9 mouse cellular contexts compared by ENCODE assay signal in genomic region chr12:79890887-79891286, GRCm38 (mm10).
A peak's percentile ranks its signal among the peaks of the same experiment; 100 is the strongest.
DNase-seq lines count a peak whose midpoint lies in the region; ATAC-seq and TF ChIP-seq lines count a peak whose summit lies in the region.
"Had no signal": no experiment of that assay in that cellular context is flagged by ENCODE, and none has a peak within 500 bp of the region (broad histone marks: within the 10 kb centered on the region; RNA-seq: fewer than 3 reads in every experiment).

No protein-coding gene starts in this region.

- no peaks in the 10 kb centered on the region for H3K36me3 ChIP-seq in embryonic facial prominence, embryonic 10.5 days (replicated peaks)
- no peaks in the 10 kb centered on the region for H3K36me3 ChIP-seq in kidney, adult 2 months (ENCODE audit: control insufficient read depth, insufficient read depth, low read length)
- no peaks in the 10 kb centered on the region for H3K36me3 ChIP-seq in neural tube, embryonic 11.5 days (ENCODE audit: control insufficient read depth, insufficient read depth, low read length)
- no peaks in the 10 kb centered on the region for H3K36me3 ChIP-seq in thymus, adult 2 months (ENCODE audit: control insufficient read depth, insufficient read depth, low read length)
- H3K36me3 ChIP-seq: midbrain, embryonic 13.5 days had no signal

- H3K4me2 ChIP-seq in neural tube, embryonic 11.5 days (ENCODE audit: low read depth), result no peak overlapping the region
- H3K4me2 ChIP-seq: midbrain, embryonic 13.5 days had no signal

- WGBS in embryonic facial prominence, embryonic 10.5 days, result 9% methylated on average over 4 of the region's 4 CpGs
- 68% methylated on average over 4 of the region's 4 CpGs for whole genome bisulfite sequencing in kidney, adult 2 months
- WGBS in neural tube, embryonic 11.5 days, result 12% methylated on average over 4 of the region's 4 CpGs
- WGBS in thymus, adult 2 months, result 83% methylated on average over 4 of the region's 4 CpGs

- no peak for TF ChIP-seq POLR2A in kidney, adult 2 months (IDR thresholded peaks at IDR 0.05; ENCODE audit: low read depth, low read length)
- TF ChIP-seq POLR2A in thymus, adult 2 months (IDR thresholded peaks at IDR 0.05; ENCODE audit: control insufficient read depth, extremely low read depth, insufficient read depth, low read length, poor library complexity), result no peak

- H3K4me3 ChIP-seq in embryonic facial prominence, embryonic 10.5 days, result no peak overlapping the region
- no peak overlapping the region for H3K4me3 ChIP-seq in kidney, adult 2 months (ENCODE audit: insufficient read depth, low read depth, low read length)
- H3K4me3 ChIP-seq in neural tube, embryonic 11.5 days (ENCODE audit: low read depth, low read length), result no peak overlapping the region
- H3K4me3 ChIP-seq in thymus, adult 2 months (ENCODE audit: control insufficient read depth, insufficient read depth, low read length), result no peak overlapping the region
- H3K4me3 ChIP-seq: midbrain, embryonic 13.5 days had no signal

- H3K9me3 ChIP-seq in embryonic facial prominence, embryonic 10.5 days, result no peaks in the 10 kb centered on the region
- H3K9me3 ChIP-seq in neural tube, embryonic 11.5 days (ENCODE audit: control insufficient read depth, low read length), result no peaks in the 10 kb centered on the region
- H3K9me3 ChIP-seq: midbrain, embryonic 13.5 days had no signal

- H3K27ac ChIP-seq in embryonic facial prominence, embryonic 10.5 days (replicated peaks), result peak overlapping the region; percentile 83
- H3K27ac ChIP-seq in kidney, adult 2 months (ENCODE audit: insufficient read depth, low read depth, low read length), result no peak overlapping the region
- no peak overlapping the region for H3K27ac ChIP-seq in neural tube, embryonic 11.5 days (ENCODE audit: low read depth, low read length)
- no peak overlapping the region for H3K27ac ChIP-seq in thymus, adult 2 months (ENCODE audit: control insufficient read depth, insufficient read depth, low read length)
- H3K27ac ChIP-seq: midbrain, embryonic 13.5 days had no signal

- H3K9ac ChIP-seq in neural tube, embryonic 11.5 days (ENCODE audit: low read length), result no peak overlapping the region
- H3K9ac ChIP-seq: midbrain, embryonic 13.5 days had no signal

- DNase-seq in kidney, adult 11 months, result peak; percentile 69
- DNase-seq in kidney, adult 18-20 months, result no peak
- DNase-seq in embryonic facial prominence, embryonic 10.5 days (ENCODE audit: low spot score), result peak; percentile 63
- peak; percentile 71 for DNase-seq in kidney, adult 2 months
- peak; percentile 33 for DNase-seq in neural tube, embryonic 11.5 days (ENCODE audit: low spot score)
- no peak for DNase-seq in thymus, adult 2 months

- no peak for TF ChIP-seq CTCF in kidney, adult 2 months (conservative IDR thresholded peaks at IDR 0.05; ENCODE audit: insufficient read depth, insufficient read length, low read depth, low read length)
- TF ChIP-seq CTCF in thymus, adult 2 months (IDR thresholded peaks at IDR 0.05; ENCODE audit: borderline replicate concordance, control insufficient read depth, extremely low read depth, insufficient read depth, low read length, poor library complexity), result no peak

- no peaks in the 10 kb centered on the region for H3K27me3 ChIP-seq in embryonic facial prominence, embryonic 10.5 days (replicated peaks; ENCODE audit: low read depth, poor library complexity, severe bottlenecking)
- no peaks in the 10 kb centered on the region for H3K27me3 ChIP-seq in kidney, adult 2 months (replicated peaks; ENCODE audit: control insufficient read depth, insufficient read depth, low read length)
- H3K27me3 ChIP-seq in neural tube, embryonic 11.5 days (ENCODE audit: control insufficient read depth, insufficient read depth, low read length), result no peaks in the 10 kb centered on the region
- no peaks in the 10 kb centered on the region for H3K27me3 ChIP-seq in thymus, adult 2 months (ENCODE audit: control insufficient read depth, insufficient read depth, low read length)
- H3K27me3 ChIP-seq: midbrain, embryonic 13.5 days; Patski had no signal

- peaks cover 58% of the 10 kb centered on the region for H3K4me1 ChIP-seq in embryonic facial prominence, embryonic 10.5 days
- H3K4me1 ChIP-seq in kidney, adult 2 months (ENCODE audit: control insufficient read depth, insufficient read depth, low read length), result peaks cover 7% of the 10 kb centered on the region; the same call in 1 of the 2 replicates
- peaks cover 18% of the 10 kb centered on the region for H3K4me1 ChIP-seq in neural tube, embryonic 11.5 days (ENCODE audit: control insufficient read depth, insufficient read depth, low read length)
- H3K4me1 ChIP-seq in thymus, adult 2 months (replicated peaks; ENCODE audit: control insufficient read depth, insufficient read depth, low read length), result no peaks in the 10 kb centered on the region

- ATAC-seq in neural tube, embryonic 11.5 days (ENCODE audit: insufficient read depth, low FRiP score, low TSS enrichment), result no peak
- ATAC-seq in erythroblast, adult 5-6 weeks (replicated peaks; ENCODE audit: low FRiP score, poor library complexity, severe bottlenecking), result no peak
- ATAC-seq: midbrain, embryonic 13.5 days; Patski had no signal

Comparison
In these comparisons a context has a peak if more than half of its experiments do, and no peak if none do; other contexts are left out.
1. DNase-seq: peak in kidney, adult 11 months (single experiment), embryonic facial prominence, embryonic 10.5 days (single experiment), kidney, adult 2 months (single experiment) and neural tube, embryonic 11.5 days (single experiment); none in kidney, adult 18-20 months (single experiment) and thymus, adult 2 months (single experiment).